Mouse (Mus musculus): ENCODE results near the gene Sema4f.
A peak's percentile ranks its signal among the peaks of the same experiment; 100 is the strongest.

The Sema4f gene

GRCm38 (mm10) chr6:82939167-82939912 is at the start of gene Sema4f:
Gene Sema4f (minus strand): TSS chr6:82939769.
- DNase-seq, result peak; percentile 5

GRCm38 (mm10) chr6:82987411-82987971 is 47.9 kb upstream of the Sema4f start:
- no peak for DNase-seq

DNA sequence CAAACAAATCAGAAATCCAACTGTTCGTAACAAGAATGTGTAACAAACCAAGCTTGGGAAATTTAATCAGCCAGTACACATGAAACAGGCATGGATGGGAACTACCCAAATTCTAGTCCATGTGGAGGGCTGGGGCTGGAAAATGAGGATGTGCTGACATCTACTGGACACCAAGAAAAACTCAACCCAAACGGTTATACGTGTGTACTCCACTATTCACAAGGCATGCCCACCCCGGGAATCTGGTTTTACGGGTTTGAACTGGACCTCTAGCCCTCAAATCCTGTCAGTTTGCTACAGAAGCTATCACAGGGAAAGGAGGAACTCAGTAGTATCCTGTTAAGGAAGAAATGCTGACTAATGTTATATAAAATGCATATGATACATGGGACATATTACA is 31.5 kb upstream of the Sema4f start:
- DNase-seq, result peak; percentile 40

GRCm38 (mm10) chr6:82969249-82970084 is 29.9 kb upstream of the Sema4f start:
- DNase-seq, result no peak

GRCm38 (mm10) chr6:82961664-82962063 is 22.1 kb upstream of the Sema4f start:
- DNase-seq, result no peak

GRCm38 (mm10) chr6:82956553-82957251 is 17.1 kb upstream of the Sema4f start:
- no peak for DNase-seq

DNA sequence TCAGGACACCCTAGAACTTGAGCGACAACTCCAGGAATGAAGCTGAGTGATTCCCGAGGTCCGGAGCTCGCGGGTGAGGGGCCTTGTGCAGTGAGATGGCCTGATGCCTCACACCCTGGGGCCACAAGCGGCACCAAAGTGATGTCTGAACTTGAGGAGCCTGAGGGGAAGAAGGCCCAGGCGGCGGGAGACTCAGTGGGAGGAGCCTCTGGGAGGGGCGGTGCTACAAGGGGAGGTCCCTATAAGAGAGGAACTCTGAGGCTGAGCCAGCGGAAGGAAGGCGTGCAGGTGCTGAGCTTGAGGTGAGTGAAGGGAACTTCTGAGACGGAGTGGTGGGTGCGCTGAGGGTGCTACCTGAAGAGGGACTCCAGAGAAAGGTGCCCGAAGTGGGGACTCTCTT is 7.1 kb upstream of the Sema4f start, which contains the start of gene M1ap:
Gene M1ap, plus strand, starts transcription at position 252 of the 400 bp plus-strand sequence.
- no peak for DNase-seq

GRCm38 (mm10) chr6:82945750-82946149 is 6.2 kb upstream of the Sema4f start:
- DNase-seq, result no peak

DNA sequence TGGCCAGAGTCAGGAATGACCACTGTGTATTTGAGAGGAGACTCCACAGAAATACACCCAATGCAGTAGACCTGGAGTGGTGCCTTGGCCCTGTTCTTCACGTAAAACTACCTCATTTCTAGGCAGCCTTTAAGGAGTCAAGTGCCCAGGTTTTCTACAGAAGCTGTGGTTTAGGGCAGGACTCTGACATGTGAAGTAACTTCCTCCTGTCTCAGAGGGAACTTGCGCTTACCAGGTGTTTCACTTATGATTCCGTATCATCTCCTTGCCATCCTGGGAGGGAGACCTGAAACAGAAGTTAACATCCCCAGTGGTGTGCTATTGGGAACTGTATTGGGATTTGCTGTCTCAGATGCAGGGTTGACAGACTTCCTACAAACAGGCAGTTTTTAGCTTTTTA is 1.2 kb upstream of the Sema4f start:
- no peak for DNase-seq

- no peak for DNase-seq
These were observed 4.8 kb downstream of the Sema4f start for GRCm38 (mm10) chr6:82934616-82935230.

GRCm38 (mm10) chr6:82927617-82928016 is 12.0 kb downstream of the Sema4f start:
- DNase-seq, result no peak

DNA sequence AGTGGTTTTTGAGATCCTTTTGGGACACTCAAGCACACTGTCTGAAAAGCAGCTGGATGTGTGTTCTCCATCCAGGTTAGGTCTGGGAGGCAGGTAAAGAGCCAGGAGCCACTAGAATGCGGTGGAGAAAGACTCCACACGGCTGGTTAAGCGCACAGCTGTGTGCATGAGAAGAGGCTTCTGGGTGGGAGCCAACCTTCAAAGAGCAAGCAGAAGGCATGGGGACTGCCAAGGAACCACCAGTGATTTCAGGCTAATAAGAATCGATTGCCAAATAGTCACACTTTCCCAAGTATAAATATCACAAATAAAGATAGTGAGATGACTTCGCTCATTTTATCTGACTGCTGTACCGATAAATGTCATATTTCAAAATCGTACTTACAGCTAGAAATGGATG is 13.0 kb downstream of the Sema4f start:
- DNase-seq, result no peak

DNA sequence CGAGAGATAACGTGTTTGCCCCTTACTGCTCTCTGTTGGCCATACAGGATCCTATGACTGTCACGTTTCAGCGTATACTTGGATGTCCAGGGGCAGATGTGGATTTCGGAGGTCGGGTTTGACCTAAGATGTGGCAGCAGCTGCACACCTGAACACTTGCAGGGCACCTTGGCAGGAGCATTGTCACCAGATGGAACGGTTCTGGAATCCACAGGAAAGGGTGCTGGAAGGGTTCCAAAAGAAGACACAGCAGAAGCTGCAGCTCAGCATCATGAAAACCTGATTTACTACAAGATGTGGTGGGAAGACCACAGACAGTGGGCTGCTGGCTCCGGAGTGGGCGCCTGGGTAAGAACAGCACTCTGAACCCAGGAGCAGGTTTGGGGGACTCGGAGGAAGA is 13.5 kb downstream of the Sema4f start:
- no peak for DNase-seq

DNA sequence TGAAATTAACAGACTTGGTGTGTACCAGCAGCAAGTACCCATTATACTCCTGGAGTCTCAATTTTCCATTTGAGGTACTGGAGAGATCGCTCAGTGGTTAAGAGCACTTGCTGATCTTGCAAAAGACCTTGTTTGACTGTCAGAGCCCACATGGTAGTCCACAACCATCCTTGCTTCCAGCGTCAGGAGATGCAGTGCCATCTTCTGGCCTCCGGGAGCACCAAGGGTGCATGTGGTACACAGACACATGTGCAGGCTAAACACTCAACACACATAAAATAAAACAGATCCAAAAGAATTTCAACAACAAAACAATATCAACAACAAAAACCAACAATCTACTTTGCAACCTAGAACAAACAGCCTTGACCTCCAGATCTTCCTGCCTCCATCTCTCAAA is 14.6 kb downstream of the Sema4f start:
- DNase-seq, result no peak

DNA sequence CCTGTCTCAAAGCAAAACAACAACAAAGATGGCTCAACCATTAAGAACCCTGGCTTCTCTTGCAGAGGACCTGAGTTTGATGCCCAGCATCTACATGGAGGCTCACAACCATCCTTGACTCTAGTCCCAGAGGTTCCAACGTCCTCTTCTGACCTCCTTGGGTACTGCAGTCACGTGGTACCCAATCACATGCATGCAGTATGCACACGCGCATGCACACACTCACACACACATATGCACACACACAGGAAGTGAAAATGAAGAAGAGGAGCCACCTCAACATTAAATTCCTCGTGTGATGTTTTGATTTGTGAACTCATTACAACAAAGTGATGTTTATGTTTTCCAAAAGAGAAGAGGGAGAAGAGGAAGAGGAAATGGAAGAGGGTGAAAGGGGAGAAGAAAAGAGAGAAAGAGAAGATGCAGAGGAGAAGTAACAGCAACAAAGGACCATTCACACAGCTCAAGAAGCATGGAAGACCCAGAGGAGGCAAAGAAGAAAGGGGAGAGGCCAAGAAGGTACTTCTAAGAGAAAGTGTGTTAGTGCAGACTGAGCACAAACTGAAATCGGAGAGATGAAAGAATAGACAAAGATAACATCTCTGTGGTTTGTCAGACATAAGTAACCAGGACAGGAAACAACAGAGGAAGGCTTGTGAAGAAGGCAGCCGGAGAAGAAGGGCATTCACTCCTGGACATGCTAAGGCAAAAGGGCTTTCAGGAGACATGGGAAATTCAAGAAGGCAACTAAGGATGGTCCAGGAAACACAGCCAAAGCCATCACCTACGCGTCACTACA is 17.9 kb downstream of the Sema4f start:
- no peak for DNase-seq

DNA sequence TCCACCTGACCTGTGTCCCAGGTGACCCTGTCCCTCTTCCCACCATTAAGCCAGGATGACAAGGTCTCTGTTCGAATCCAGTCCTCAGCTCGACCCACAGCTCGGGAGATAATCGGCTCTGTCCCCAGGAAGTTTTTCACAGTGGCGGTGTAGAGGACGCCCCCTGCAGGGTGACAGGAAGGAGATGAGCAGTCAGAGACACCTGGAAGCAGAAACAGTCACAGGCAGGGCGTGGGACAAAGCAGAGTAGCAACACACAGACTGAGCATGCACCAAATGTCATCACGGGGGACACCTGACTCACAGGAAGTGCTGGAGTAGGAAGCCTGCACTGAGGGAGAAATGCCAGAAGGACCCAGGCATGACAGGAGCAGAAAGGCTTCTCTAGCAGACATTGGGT is 20.0 kb downstream of the Sema4f start:
- DNase-seq, result no peak

DNA sequence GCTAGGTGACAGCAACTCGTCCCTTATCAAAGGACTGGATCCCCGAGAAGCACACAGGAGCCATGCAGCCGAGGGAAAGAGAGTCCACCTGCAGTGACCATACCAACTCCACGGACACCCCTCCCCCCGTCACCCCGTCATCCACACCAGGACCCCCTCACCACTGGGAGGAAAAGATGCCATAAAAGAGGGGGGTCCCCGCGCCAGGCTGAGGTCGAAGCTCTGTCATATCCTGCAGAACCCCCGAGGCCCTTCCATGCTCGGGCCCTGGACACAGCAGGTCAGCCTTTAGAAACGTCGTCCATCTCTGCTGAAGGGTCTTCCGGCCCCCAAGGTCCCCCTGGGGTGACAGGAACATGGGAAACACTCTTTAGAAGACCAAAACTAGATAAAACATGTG is 21.2 kb downstream of the Sema4f start:
- no peak for DNase-seq

GRCm38 (mm10) chr6:82917778-82918129 is 21.8 kb downstream of the Sema4f start:
- peak; percentile 46 for DNase-seq

DNA sequence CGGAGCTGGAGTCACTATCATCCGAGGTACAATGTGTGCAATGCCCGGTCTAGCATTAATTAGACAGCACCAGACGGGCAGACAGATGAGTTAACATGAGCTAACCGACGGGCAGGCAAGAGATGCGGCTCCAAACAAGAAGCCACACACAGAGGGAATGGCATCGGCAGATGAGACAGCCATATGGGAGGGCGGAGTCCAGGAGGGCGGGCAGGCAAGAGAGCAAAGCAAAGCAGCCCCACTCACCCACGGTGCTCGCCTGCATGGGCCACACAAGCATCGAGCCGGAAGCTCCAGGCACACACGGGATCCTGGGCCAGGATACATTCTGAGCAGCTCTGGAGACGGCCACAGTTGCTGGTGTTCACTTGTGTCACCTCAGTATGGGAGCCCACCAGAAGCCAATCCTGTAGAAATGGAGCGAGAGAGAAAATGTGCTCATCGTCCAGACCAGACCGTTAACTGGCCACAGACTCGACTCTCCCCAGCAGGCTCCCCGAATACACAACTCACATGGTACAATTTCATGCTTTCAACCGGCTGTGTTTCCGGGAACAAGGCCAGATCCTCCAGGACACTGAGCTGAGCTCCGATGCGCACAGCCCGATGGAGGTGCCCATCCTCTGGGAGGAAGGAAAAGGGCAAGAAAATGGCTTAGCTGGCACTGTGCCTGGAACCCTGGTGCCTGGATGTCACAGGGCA is 22.3 kb downstream of the Sema4f start:
- no peak for DNase-seq

DNA sequence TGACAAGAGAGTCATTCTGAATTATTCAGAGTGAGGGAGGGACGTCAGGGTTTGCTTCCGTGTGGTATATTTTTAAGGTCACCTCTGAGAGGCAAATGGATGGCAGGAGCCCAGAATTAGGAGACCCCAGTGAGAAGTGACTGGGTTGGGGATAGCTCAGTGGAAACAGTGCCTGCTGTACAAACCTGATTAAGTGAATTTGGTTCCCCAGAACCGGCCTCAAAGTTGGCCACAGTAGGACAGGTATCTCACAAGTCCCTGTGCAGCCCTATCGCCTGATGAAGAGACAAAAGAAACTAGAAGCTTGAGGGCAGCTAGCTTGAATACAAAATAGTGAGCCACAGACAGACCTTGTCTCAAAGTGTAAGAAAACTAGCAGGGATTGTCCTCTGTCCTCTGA is 23.1 kb downstream of the Sema4f start:
- DNase-seq, result no peak

GRCm38 (mm10) chr6:82915889-82916288 is 23.7 kb downstream of the Sema4f start:
- DNase-seq, result peak; percentile 63

Data from kidney, adult 18-20 months (tissue).